Mouse (Mus musculus) spleen, embryonic (tissue): ENCODE measurements around the gene Trpm8.

ENCODE experiments used
- CTCF ChIA-PET: fragments of 350-600 bp; sonication (Branson Sonifier 250); formaldehyde crosslinking; loops from one replicate; lab custom pipeline; 2022; lab: Charles Lee

The Trpm8 gene

DNA sequence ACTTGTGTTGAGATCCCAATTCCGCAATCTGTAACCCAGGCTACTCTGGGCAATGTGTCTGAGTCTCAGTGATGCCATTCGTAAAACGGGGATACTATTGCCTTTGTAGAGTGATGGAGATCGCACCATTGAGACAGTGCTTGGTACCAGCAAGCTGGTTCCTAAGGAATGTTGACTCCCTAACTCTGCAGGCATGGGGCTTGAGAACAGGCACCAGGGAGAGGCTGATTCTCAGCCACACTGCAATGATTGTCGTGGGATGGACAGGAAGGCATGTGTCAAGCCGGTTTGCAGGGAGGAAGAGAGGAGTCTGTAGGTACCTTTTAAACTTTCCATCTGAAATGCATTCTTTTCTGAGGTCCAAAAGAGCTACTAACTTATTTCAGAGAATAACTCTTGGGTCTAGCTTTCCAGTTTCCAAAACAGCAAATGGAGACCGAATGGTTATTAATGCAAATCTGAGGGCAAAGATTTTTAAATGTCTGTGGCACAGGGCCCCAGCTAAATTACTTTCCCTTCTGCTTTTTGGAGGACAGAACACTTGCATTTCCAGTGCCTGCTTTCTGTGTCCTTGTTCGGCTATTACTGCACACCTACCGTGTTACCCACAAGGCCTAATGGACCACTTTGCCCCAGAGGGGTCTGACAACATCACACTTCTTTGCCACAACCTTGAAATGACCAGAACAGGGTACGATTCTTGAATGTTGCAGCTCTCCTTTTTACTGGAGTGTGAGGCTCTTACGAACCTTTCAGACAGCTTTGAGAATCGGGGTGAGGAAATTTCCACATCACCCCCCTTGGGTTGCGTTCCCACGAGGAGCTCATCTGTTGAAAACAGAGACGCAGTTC, 6.1 kb downstream of the Trpm8 start:
- CTCF ChIA-PET, result no interaction called here

DNA sequence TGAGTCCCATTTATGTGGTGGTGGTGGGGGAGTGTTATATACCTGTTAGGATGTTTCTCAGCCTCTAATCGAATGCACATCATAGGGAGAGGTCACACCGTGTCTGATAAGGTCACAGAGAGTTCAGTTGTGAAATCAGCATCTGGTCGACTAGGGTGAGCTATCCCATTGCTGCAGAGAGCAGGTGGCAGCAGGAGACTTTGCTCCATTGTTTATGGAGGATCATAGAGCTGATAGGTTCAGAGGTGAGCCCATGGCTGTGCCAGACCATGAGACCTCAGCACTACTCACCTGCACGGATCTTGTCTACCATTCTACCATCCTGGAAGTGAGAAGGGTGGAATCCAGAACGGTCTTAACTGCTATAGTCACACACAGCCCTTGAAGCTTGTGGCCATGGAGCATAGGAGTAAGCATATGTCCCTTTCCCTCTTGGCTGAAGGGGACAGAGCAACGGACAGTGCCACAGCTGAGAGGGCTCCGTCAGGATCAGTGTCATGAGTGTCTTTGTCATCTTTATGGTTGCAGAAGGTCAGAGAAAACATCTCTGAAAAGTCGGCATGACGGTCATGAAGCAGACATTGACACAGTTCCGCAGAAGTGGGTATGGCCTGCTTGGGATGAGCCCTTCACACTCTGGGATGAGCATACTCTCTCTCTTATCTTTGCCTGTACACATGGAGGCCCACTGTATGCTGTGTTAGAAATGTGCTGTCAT, 6.9 kb downstream of the Trpm8 start:
- CTCF ChIA-PET, result no interaction called here

DNA sequence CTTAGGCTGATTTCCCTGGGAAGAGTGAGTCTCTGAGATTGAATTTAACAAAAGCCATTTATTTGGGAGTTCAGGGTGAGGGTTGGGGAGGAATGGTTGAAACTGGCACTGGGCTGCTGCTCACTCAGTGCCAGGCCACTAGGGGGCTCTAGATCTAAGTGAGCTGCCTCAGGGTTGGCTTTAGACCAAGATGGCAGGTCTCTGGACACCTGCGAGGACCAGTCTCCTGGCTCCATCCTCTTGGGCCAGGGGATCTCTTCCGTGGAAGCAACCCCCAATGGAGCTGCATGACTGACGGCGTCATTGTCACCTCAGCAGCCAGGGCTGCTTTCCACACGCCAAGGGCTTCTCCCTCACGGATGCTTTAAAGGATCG, 7.5 kb downstream of the Trpm8 start:
- CTCF ChIA-PET, result interaction anchor here (0.9 kb wide), 1 partner anchor 43 kb away, joined by 3 read pairs; no protein-coding TSS in a partner anchor

DNA sequence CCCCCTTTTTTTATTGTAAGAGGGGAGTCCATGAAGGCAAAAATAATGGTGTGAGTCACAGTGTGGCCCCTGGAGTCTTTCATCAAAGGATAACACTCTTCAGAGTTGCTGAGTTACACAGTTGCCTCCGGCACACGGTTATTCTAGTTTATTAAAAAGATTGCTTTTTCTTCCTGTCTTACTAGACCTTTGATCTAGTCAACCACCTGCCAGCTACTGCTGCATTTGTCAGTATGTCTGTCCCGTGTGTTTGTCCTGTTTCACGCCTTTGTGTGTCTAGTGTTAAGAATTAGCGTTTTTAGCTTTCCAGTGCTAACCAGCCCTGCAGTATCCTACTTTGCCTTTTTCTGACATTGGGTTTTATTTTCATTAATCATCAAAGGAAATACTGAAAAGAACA, 8.2 kb downstream of the Trpm8 start:
- CTCF ChIA-PET, result interaction anchor here (0.9 kb wide), 1 partner anchor 43 kb away, joined by 3 read pairs; no protein-coding TSS in a partner anchor

DNA sequence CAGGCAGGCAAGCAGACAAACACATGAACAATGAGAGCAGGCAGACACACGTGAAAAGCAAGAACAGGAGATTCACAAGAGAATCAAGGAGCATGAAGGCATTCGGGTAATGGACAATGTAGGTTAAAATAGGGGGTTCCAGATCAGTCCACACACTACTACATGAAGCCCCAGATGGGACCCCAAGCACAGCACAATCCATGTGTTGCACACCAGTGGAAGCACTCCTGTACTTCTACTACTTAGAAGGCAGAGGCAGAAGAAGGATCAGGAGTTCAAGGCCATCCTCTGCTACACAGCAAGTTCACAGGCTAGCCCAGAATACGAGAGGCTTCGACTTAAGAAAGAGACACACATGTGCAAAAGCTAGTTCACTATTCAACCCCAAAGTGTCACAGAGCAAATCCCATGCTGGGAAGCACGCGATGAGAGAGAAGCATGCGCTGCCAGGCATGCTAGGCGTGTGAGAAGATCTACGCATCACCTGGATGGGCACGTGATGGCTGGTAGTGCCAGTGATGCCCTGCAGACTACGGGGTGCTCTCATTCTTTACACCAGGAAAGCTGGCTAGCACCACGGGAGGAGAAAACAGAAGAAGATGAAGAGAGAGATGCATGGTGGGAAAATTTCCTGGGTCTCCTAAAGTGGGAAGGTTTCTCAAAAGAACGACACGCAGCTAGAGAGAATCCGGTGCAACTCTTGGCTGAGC, 8.8 kb downstream of the Trpm8 start:
- CTCF ChIA-PET, result interaction anchor here (0.8 to 1.5 kb wide), 3 partner anchors 8 to 44 kb away, joined by 3 to 5 read pairs (median 3); partner anchors contain the start of genes Hjurp and Trpm8

DNA sequence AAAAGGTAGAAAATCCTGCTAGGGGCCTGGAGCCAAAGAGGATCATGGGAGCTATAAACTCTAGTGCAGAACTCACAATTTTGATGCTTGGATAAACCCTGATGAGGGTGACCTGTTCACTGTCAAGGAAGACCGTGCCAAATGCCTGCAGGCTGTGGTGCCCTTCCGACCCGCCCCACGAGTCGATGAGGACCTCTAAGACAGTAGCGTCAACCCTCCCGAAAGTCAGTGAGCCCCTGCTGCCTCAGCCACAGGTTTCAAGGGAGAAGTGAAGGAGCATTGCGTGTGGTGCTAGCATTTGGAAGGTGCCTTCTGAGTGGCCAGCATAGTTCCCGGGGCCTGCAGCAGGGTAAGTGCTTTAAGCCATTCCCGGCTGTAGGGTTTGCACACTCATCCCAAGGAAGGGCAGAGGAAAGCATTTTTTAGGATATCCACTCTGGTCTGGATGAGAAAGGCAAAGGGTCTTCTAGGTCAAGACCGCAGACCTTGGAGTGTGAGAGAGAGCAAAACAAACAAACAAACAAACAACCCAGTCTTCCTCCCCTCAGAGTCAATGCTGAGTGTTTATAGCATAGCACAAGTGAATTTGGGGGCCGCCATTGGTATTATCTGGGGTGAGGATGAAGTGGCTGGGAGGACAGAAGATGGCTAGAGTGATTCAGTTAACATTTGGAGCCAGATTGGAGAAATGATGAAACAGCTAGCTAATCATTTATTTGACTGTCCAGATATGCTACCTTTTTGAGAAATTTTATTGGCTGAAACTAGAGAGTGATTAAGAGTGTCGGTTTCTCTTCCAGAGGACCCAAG, 9.6 kb downstream of the Trpm8 start:
- CTCF ChIA-PET, result interaction anchor here (0.8 to 1.5 kb wide), 3 partner anchors 9 to 45 kb away, joined by 3 to 5 read pairs (median 3); partner anchors contain the start of genes Hjurp and Trpm8

DNA sequence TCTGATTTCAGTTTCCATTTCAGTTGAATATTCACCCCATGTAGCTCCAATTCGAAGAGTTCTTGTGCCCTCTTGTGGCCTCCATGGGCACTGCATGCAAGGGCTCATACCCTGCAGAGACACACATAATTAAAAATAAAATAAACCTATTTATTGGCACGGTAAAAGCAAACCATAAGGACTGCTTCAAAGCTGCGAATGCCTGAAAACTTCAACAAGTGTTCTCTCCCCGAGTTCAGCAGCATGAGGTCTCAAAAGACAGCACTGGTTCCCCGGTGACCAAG, 10.2 kb downstream of the Trpm8 start:
- CTCF ChIA-PET, result interaction anchor here (1.2 to 1.5 kb wide), 2 partner anchors 9 to 45 kb away, joined by 3 to 5 read pairs; partner anchors contain the start of genes Hjurp and Trpm8

DNA sequence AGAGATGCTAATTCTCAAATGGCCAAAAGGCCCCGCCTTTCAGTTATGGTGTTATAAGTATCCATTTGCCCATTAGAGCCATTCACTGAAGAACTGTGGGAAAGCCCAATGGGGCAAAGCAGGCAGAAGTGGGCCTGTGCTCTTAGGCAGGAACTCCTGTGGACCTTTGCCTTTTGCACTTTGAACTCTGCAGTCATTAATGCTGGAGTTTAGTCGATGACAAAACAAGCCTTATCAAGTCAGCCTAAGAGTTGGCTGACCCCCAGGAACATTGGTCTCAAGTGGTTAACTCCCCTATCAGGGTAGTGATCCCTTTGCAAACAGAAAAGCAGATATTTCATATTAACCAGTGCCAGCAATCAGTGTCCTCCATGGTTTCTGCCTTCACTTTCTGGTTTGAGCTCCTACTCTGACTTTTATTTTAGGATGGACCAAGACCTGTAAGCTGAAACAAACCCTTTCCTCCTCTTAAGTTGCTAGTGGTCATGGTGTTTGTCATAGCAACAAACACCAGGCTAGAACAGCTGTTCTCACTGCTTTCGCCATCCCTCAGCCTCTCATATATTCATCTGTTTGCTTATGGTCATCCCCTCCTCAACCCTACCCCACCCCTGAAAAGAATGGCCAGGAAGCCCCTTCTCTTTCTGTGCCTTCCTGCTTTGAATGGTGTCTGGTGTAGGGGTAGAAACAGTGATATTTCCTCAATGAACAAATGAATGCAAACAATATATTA, 10.8 kb downstream of the Trpm8 start:
- CTCF ChIA-PET, result interaction anchor here (1.2 kb wide), 1 partner anchor 46 kb away, joined by 3 read pairs; no protein-coding TSS in a partner anchor

DNA sequence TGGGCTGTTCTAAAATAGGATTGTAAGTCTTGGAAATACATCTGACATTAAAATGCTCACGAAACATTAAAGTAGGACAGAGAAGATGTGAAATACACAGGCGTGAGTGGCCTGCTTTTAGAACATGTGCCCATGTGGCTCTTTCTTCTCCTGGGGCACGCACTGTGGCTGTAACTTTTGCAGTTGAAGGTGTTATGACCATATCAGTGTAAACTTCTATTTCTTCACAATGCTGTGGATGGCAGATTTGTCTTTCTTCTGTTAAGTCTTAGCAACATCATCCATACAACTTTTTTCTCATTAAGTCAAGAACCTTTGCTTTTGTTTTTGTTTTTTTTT, 11.3 kb downstream of the Trpm8 start:
- CTCF ChIA-PET, result no interaction called here

DNA sequence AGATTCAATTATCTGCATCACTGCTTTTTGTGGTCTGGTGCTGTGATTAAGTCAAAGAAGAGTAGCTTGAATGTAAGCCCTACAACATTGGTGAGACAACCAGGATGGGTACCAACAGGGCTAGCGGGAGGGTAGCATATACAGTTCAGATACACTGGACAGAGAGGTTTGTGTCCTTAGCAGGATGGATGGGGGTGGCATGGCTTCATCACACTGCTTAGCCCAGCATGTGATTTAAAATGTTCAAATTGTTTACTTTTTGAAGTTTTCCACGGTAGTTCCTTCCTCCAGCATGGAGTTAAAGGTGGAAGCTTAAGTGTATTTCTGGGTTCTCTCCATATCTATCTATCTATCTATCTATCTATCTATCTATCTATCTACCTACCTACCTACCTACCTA, 11.7 kb downstream of the Trpm8 start:
- CTCF ChIA-PET, result no interaction called here

DNA sequence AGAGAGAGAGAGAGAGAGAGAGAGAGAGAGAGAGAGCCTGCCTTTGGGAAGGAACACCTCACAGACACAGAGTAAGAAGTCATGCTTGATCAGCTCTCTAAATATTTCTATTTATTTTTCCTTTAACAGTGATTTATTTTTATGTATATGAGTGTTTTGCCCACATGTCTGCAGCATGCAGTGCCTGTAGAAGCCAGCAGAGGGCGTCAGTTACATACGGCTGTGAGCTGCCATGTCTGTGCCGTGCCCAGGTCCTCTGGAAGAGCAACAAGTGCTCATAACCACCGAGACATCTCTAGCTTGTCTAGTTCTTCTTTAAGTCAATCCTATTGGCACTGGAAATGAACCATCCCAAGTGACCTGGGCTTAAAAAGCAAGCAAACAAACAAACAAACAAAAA, 12.5 kb downstream of the Trpm8 start:
- CTCF ChIA-PET, result no interaction called here

DNA sequence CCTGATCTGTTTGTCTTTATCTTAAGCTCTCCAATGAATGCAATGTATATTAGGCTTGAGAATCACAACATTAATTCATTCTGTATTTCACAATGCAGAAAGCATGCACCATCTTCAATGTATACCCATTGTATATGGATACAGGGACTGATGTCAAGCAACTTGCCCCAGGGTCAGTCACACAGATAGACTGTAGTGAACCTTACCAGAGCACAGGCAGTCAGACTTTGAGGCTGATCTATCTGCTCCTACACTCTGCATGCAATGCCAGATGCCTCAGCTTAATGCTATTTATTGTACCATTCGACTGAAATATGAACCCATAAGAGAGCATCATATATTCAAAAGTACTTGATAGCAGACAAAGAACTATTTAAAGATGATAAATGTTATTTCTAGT, 13.1 kb downstream of the Trpm8 start:
- CTCF ChIA-PET, result no interaction called here

DNA sequence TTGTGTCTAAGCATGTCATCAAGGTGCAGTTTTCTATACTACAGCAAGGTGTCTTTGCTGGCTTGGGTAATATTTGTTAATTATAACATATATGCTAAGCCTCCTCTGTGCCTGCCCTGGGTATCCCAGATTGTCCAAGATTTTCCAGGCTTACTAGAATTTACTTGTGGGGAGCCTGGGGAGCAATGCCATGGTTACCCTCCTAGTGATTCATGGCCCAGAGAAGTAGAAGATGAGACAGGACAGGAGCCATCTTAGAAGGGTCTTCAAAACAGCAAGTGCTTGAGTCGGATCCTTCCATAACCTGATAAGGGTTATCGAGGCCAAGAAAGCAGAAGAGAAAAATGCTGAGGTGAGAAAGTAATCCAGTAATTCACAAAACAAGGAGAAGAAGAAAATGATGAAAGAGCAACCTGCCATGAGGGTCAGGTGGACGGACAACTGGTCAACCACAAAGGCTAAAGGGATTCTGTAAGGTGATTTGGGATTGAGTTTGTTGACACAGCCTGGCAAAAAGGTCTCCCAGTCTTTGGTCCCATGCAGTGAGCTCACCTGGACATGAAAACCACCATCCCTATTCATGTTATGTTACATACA, 14.0 kb downstream of the Trpm8 start:
- CTCF ChIA-PET, result interaction anchor here (0.7 kb wide), 1 partner anchor 18 kb away, joined by 3 read pairs; no protein-coding TSS in a partner anchor

DNA sequence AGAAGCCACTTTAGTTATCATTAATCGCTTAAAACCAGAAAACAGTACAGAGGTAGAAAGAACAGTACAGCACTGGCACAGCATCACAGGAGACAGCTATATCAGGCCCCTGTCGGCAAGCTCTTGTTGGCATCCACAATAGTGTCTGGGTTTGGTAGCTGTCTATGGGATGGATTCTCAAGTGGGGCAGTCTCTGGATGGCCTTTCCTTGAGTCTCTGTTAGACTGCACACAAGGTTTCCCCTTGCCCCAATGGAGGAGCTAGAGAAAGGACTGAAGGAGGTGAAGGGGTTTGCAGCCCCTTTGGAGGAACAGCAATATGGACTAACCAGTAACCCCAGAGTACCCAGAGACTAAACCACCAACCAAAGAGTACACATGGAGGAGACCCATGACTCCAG, 14.6 kb downstream of the Trpm8 start:
- CTCF ChIA-PET, result interaction anchor here (0.7 kb wide), 1 partner anchor 18 kb away, joined by 3 read pairs; no protein-coding TSS in a partner anchor

DNA sequence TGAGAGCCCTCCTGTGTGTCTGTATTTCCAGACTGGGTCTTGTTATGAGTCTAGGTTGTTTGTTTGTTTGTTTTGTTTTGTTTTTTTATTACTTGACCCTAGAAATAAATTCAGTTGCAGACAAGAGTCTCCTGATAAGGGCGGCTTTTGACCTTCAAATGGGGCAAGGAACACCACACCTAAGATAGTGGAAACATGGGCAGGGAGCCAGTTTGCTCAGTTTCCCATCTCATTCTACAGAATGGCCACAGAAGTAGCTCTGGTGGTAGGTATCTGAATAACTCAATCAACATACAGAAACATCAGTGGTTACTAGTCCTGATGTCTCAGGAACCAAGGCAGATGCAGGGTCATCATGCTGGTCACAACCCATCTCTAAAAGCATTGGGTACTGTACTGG, 17.2 kb downstream of the Trpm8 start:
- CTCF ChIA-PET, result interaction anchor here (1.1 kb wide), 1 partner anchor 17 kb away, joined by 3 read pairs; the partner anchor contains the start of gene Trpm8

DNA sequence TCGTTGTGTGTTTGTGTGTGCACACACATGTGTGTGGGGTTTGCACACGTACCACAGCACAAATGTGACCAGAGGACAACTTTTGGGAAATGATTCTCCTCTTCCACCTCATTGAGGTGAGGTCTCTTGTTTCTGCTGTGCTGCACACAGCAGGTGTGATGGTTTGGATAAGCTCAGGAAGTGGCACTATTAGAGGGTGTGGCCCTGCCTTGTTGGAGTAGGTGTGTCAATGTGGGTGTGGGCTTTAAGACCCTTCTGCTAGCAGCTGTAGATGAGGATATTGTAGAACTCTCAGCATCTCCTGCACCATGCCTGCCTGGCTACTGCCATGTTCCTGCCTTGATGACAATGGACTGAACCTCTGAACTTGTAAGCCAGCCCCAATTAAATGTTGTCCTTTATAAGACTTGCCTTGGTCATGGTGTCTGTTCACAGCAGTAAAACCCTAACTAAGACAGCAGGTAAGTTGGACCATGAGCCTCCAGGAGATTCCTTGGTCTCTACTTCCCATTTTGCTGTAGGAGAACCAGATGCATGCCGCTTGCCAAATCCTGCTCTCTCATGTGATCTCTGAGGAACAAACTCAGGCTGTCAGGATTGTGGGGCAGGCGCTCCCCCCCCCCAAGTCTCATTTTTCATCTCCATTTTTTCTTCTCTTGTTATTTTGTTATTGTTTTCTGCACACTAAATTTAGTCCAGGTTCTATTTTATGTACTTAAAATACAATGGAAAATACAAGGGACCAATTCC, 18.9 kb downstream of the Trpm8 start:
- CTCF ChIA-PET, result no interaction called here

DNA sequence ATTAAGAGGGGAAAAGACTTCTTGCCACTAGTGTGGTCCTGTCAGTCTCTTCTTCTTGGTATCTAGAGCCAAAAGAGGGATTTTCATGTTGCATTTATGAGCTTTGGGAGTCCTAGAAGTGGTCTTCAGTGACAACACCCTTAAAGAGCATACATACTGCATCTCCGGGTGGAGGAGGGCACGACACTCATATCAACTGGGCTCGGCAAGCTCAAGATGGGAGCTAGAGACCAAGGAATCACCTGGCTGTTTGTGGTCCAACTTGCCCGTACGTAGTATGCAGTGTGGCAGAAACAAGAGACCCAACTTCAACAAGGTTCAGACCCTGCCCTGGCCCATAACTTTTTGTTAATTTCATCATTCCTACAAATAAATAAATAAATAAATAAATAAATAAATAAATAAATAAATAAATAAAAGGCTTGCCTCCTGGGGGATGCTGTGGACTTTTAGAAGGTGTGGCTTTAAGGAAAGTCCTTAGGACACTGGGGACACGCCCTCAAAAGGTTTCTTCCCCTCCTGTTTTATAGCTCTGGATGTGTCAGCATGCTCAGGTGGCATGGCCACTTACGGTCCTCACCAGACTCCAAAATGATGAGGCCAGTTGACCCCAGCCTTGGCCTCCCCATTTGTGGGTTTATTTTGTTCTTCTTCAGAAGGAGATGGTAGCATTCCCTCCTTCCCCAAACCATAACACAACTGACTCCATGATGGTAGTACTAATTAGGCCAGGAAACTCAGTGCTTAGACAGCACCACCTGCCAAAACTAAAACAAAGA, 20.2 kb downstream of the Trpm8 start:
- CTCF ChIA-PET, result no interaction called here
